Mouse (Mus musculus): ENCODE results near the gene Pagr1a.

DNA sequence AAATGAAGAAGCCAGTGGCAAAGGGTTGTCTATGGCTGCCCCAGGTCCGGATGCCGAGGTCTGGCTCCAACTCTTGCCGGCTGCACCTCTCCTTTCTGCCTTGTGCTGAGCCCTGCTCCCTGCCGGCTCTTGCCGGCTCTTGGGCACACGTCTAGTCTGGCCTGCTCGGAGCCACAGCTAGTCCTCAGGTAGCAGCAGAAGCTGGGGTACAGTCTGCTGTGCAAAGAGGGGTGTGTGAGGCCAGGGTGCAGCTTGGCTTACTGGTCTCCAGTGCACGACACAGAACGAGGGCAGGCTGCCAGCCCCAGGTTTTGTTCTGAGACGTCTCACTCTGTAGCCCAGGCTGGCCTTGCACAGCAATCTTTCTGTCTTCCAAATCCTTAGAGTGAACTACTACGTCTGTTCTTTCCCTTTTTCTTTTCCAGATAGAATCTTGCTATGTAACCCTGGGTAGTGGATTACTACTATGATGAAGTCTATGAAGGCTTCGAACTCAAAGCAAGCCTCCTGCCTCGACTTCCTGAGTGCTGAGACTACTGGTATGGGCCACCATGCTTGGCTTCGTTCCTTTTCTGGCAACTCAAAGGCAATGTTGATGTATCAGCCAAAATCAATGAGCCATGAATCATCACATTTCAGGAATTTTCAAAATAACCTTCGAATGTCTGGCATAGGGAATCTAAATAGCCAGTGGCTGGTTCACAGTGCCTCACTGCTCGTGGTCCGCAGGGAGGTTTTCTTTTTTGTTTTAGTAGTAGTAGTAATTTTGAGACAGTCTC, 7.7 kb downstream of the Pagr1a start:
- no peak for TF ChIP-seq CTCF (IDR thresholded peaks at IDR 0.05; ENCODE audit: extremely low read depth, insufficient read length, insufficient replicate concordance, low read depth, low read length)
- TF ChIP-seq POLR2A (IDR thresholded peaks at IDR 0.05; ENCODE audit: low read depth, low read length): no peak

All from small intestine, adult 2 months (tissue).